Mouse (Mus musculus) lung, embryonic 15.5 days (tissue): ENCODE data around the gene Zfp213. TPM values are rescaled to one million over a fixed set of nuclear protein-coding genes. Genes with fewer than 3 reads are reported as not detected.

Experiments
- ATAC-seq: fragments of 200-750 bp; cut with Nextera tagmentation; 2 replicates; pipeline ENCODE4 v1.8.0; 2017; ENCODE audit warnings: moderate number of reproducible peaks, borderline replicate concordance; ENCODE audit not compliant: low FRiP score, low TSS enrichment; ENCODE audit errors: extremely low read depth
- H3K27ac ChIP-seq: fragments of 300-500 bp; sonication (generic); 2 replicates; pipeline ENCODE4 v1.5.1; 2015; ENCODE audit warnings: moderate library complexity, mild to moderate bottlenecking, inconsistent platforms
- H3K27me3 ChIP-seq: fragments of 300-500 bp; sonication (generic); 2 replicates; pipeline ENCODE4 v1.6.1; 2015; ENCODE audit warnings: inconsistent platforms
- H3K36me3 ChIP-seq: fragments of 300-500 bp; sonication (generic); 2 replicates; pipeline ENCODE4 v1.6.1; 2015; ENCODE audit warnings: inconsistent platforms
- H3K4me1 ChIP-seq: fragments of 300-500 bp; sonication (generic); 2 replicates; pipeline ENCODE4 v1.6.1; 2015; ENCODE audit warnings: inconsistent platforms
- H3K4me2 ChIP-seq: fragments of 300-500 bp; sonication (generic); 2 replicates; pipeline ENCODE4 v1.6.1; 2015; ENCODE audit warnings: inconsistent platforms, mild to moderate bottlenecking, moderate library complexity
- H3K4me3 ChIP-seq: fragments of 300-500 bp; sonication (generic); 2 replicates; pipeline ENCODE4 v1.5.1; 2015; ENCODE audit warnings: mild to moderate bottlenecking, inconsistent platforms
- H3K9ac ChIP-seq: fragments of 300-500 bp; sonication (generic); 2 replicates; pipeline ENCODE4 v1.6.1; 2015; ENCODE audit warnings: inconsistent platforms
- H3K9me3 ChIP-seq: fragments of 300-500 bp; sonication (generic); 2 replicates; pipeline ENCODE4 v1.6.1; 2016; ENCODE audit warnings: inconsistent platforms
- WGBS: fragments of 180-500 bp; shearing (Covaris S2); methylation state at CpG from one replicate; pipeline ENCODE4 v1.1.7; 2015; 5-methylcytosine and 5-hydroxymethylcytosine counted together
- polyA plus RNA-seq: library from polyadenylated mRNA; unstranded; fragments of >200 nt; fragmentation: Nextera tagmentation; extraction: Ambion mirVana; gene quantifications from 2 replicates; pipeline ENCODE4 v1.2.1, GENCODE M21; 2015

The Zfp213 gene
- polyA plus RNA-seq, 1 experiment from 2014 or later = 20.9 TPM

GRCm38 (mm10) chr17:23570017-23570416 lies 6.0 kb upstream of the Zfp213 start:
- 30% methylated on average over 6 of the region's 6 CpGs for WGBS
- H3K27me3 ChIP-seq = no peaks in the 10 kb centered on the region
- no peak overlapping the region for H3K4me3 ChIP-seq
- no peak overlapping the region for H3K9ac ChIP-seq
- peaks cover 10% of the 10 kb centered on the region for H3K36me3 ChIP-seq
- H3K27ac ChIP-seq = no peak overlapping the region
- ATAC-seq = no peak
- no peaks in the 10 kb centered on the region for H3K9me3 ChIP-seq
- no peak overlapping the region for H3K4me2 ChIP-seq
- H3K4me1 ChIP-seq = peaks cover 2% of the 10 kb centered on the region

- WGBS = 53% methylated on average over 5 of the region's 5 CpGs
Measured at GRCm38 (mm10) chr17:23568370-23568769, 4.3 kb upstream of the Zfp213 start.

GRCm38 (mm10) chr17:23566787-23567186 lies 2.7 kb upstream of the Zfp213 start:
- Histone ChIP-seq H3K9me3 (no peaks in the 10 kb centered on the region), H3K27ac (no peak overlapping the region), H3K36me3 (no peaks in the 10 kb centered on the region), H3K9ac (no peak overlapping the region), H3K4me3 (no peak overlapping the region), H3K27me3 (no peaks in the 10 kb centered on the region), H3K4me2 (no peak overlapping the region), H3K4me1 (peaks cover 10% of the 10 kb centered on the region)
- WGBS = 44% methylated on average over 5 of the region's 5 CpGs
- ATAC-seq = no peak

More at GRCm38 (mm10) chr17:23568370-23568769, 4.3 kb upstream of the Zfp213 start:
- H3K9ac ChIP-seq = no peak overlapping the region
- H3K27me3 ChIP-seq = no peaks in the 10 kb centered on the region
- H3K4me3 ChIP-seq = no peak overlapping the region
- no peak overlapping the region for H3K27ac ChIP-seq
- peaks cover 7% of the 10 kb centered on the region for H3K4me1 ChIP-seq
- H3K36me3 ChIP-seq = no peaks in the 10 kb centered on the region
- H3K9me3 ChIP-seq = no peaks in the 10 kb centered on the region
- no peak overlapping the region for H3K4me2 ChIP-seq
- ATAC-seq = no peak

DNA sequence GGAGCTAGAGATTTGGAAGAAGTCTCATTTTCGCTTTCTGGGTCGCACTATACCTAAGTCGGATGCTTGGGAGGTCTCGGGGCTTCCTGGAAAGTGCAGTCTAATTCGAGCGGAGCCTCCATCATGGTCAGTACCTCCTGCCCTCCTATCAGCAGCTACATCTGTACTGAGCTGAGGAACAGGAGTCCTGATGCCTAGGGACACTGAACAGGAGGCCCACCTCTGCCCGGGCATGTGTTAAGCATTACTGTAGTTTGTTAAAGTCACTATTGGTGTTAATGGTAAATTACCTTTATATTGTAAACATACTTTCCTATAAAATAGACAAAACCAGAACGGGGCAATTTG lies 304 bp upstream of the Zfp213 start:
- peak overlapping the region; percentile 96 for H3K9ac ChIP-seq
- H3K4me2 ChIP-seq = peak overlapping the region; percentile 71
- no peaks in the 10 kb centered on the region for H3K9me3 ChIP-seq
- peak overlapping the region; percentile 96 for H3K27ac ChIP-seq
- no peaks in the 10 kb centered on the region for H3K27me3 ChIP-seq
- peaks cover 10% of the 10 kb centered on the region for H3K4me1 ChIP-seq
- H3K4me3 ChIP-seq = peak overlapping the region; percentile 79
- H3K36me3 ChIP-seq = peaks cover 13% of the 10 kb centered on the region
- under 1% methylated on average over 8 of the region's 8 CpGs for WGBS
- peak; percentile 76 for ATAC-seq

- Histone ChIP-seq H3K9me3 (no peaks in the 10 kb centered on the region), H3K4me3 (no peak overlapping the region), H3K27ac (no peak overlapping the region), H3K36me3 (peaks cover 50% of the 10 kb centered on the region), H3K4me1 (peaks cover 6% of the 10 kb centered on the region), H3K27me3 (no peaks in the 10 kb centered on the region), H3K9ac (no peak overlapping the region), H3K4me2 (no peak overlapping the region)
- WGBS = 59% methylated on average over 11 of the region's 11 CpGs
- ATAC-seq = no peak
Measured at GRCm38 (mm10) chr17:23559767-23560166, 4.3 kb downstream of the Zfp213 start.

DNA sequence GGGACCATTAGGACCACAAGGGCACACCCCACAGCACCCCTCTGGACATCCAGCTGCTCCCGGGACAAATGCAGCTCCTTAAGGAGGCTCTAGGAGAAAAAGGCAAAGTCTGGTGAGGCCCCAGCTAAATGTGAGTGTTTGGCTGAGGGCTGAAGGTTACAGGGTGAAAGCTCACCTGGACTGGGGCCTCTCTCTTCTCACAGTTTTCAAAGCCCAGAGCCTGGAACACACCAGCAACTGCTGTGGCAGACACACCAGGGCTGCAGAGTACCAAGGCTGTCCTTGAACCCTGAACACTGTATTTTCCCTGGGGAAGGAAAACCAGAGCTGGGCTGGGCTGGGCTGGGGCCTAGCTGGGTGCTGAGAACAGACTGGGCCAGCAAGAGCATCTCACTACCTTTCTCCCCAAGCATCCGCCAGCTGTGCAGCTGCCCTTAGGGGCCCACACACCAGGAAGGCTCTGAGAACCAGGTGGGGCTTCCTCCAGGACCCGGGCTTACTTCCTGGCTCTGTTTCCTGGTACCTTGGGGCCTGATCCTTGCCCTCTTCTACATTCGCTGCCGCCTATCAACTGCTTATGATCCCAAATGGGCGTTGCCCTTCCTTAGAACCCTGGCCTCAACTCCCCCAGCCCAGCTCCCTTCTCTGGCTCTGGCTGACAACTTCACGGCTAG lies 8.7 kb downstream of the Zfp213 start:
- peaks cover 40% of the 10 kb centered on the region for H3K36me3 ChIP-seq
- H3K9ac ChIP-seq = no peak overlapping the region
- H3K4me2 ChIP-seq = no peak overlapping the region
- WGBS = 68% methylated on average over 7 of the region's 7 CpGs
- no peak for ATAC-seq
- H3K4me3 ChIP-seq = no peak overlapping the region
- H3K27ac ChIP-seq = no peak overlapping the region
- H3K4me1 ChIP-seq = peaks cover 7% of the 10 kb centered on the region
- no peaks in the 10 kb centered on the region for H3K27me3 ChIP-seq
- H3K9me3 ChIP-seq = no peaks in the 10 kb centered on the region

- Histone ChIP-seq H3K4me2 (no peak overlapping the region), H3K27me3 (no peaks in the 10 kb centered on the region), H3K9me3 (no peaks in the 10 kb centered on the region), H3K4me3 (no peak overlapping the region), H3K27ac (no peak overlapping the region), H3K4me1 (peaks cover 9% of the 10 kb centered on the region), H3K9ac (no peak overlapping the region), H3K36me3 (peaks cover 37% of the 10 kb centered on the region)
- no peak for ATAC-seq
Measured at GRCm38 (mm10) chr17:23554321-23554720, 9.7 kb downstream of the Zfp213 start.

DNA sequence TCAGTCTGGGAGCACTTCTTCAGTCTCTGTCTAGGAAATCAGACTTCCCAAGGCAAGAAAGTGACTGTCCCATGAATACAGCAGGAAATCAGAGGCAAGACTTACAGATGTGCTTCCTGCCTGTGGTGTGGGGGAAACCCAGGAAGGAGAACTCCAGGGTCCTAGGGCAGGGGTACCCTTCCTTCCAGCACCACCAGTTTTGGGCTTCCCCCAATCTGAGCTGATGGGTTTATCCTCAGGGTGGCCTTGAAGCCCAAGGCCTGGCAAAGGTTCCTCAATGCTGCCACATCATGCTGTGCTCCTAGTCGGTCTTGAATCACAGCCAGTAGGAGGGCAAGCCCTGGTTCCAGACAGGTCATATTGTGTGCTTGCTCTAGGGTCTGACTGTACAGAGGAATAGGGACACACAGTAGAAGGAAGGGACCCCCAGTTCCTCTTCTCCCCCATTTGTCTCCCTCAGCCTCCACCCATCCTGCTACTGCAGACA lies 10.4 kb downstream of the Zfp213 start:
- no peak overlapping the region for H3K4me2 ChIP-seq
- H3K4me3 ChIP-seq = no peak overlapping the region
- no peak overlapping the region for H3K27ac ChIP-seq
- peaks cover 14% of the 10 kb centered on the region for H3K4me1 ChIP-seq
- no peaks in the 10 kb centered on the region for H3K9me3 ChIP-seq
- H3K36me3 ChIP-seq = peaks cover 30% of the 10 kb centered on the region
- ATAC-seq = no peak
- WGBS = 62% methylated on average over 1 of the region's 1 CpGs
- H3K27me3 ChIP-seq = no peaks in the 10 kb centered on the region
- no peak overlapping the region for H3K9ac ChIP-seq

DNA sequence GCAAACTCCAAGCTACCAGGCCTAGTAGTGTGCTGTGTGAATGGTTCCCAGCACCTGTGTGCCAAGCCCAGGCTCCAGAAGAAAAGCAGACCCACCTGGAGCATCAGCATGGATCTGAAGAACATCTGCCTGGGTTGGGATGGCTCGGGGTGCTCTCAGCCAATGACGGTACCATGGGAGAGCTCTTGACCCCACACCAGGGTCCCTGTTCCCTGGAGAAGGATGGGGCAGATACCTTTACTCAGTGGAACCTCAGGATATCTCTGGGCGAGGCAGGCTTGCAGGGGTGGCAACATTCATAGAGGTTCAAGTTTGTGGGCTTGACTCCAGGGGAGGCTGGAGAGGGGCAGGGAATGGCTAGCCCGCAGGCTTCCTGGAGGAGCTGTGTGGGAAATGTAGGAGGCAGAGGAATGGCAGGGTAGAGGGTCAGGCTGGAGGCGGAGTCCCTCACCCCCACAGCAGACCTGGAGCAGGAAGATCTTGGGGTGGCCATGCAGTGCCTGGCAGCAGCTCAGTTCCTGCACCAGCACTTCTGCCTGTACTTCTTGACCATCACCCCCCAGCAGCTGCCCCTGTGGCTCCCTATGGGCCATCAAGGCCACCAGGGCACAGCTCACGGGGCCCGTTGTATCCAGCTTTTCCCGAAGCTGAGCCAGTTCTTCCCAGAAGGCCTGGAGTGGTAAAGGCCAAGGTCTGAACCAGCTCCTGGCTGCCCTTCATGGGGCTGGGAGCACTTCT lies 11.0 kb downstream of the Zfp213 start:
- no peaks in the 10 kb centered on the region for H3K27me3 ChIP-seq
- H3K4me2 ChIP-seq = no peak overlapping the region
- peaks cover 14% of the 10 kb centered on the region for H3K4me1 ChIP-seq
- no peak overlapping the region for H3K27ac ChIP-seq
- ATAC-seq = no peak
- 77% methylated on average over 8 of the region's 8 CpGs for WGBS
- no peak overlapping the region for H3K4me3 ChIP-seq
- H3K36me3 ChIP-seq = peaks cover 25% of the 10 kb centered on the region
- no peaks in the 10 kb centered on the region for H3K9me3 ChIP-seq
- H3K9ac ChIP-seq = no peak overlapping the region

DNA sequence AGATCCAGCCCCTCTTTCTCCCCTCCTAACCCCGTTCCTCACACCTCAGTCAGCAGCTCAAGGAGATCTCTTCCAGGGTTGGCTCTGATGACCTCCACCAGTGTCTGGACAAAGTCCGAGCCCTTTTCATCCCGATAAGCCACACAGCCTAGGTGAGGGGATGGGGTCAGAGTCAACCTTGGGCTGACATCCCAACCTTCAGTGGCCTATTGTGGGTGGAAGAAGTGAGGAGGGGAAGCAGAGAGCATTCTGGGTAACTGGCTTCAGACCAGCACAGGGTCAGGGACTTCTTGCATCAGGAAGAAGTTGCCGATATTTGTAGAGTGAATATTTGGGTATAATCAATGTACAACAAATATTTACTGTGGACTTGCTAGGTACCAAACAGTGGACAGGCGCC lies 12.1 kb downstream of the Zfp213 start:
- WGBS = 62% methylated on average over 5 of the region's 5 CpGs

GRCm38 (mm10) chr17:23551416-23551815 lies 12.6 kb downstream of the Zfp213 start:
- ATAC-seq = no peak
- Histone ChIP-seq H3K36me3 (peaks cover 8% of the 10 kb centered on the region; the same call in 1 of the 2 replicates), H3K4me2 (peak overlapping the region; percentile 82), H3K4me1 (peaks cover 14% of the 10 kb centered on the region), H3K9me3 (no peaks in the 10 kb centered on the region), H3K4me3 (peak overlapping the region; percentile 62), H3K27me3 (no peaks in the 10 kb centered on the region), H3K9ac (peak overlapping the region; percentile 68), H3K27ac (no peak overlapping the region)

More for the DNA sequence above, 12.1 kb downstream of the Zfp213 start:
- H3K9ac ChIP-seq = no peak overlapping the region
- H3K9me3 ChIP-seq = no peaks in the 10 kb centered on the region
- no peak overlapping the region for H3K4me3 ChIP-seq
- H3K36me3 ChIP-seq = peaks cover 14% of the 10 kb centered on the region
- H3K4me2 ChIP-seq = no peak overlapping the region
- H3K4me1 ChIP-seq = peaks cover 14% of the 10 kb centered on the region
- no peaks in the 10 kb centered on the region for H3K27me3 ChIP-seq
- ATAC-seq = no peak
- no peak overlapping the region for H3K27ac ChIP-seq

DNA sequence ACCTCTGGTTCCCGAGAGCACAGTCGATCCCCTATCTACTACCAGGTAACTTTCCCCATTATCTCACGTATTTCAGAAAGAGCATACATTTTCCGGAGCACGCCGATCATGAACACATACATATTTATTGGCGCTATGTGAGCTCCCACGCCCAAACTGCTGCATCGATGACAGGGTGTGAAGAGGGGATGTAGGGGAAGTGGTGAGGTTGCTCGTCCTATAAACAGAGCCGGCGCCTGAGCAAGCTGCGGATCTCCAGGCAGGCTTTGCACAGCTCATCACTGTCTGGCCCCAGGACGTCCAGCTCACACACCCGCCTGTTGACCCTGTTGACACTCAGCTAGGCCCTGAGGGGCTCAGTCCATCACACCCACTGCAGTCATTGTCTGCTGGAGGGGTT lies 13.2 kb downstream of the Zfp213 start:
- H3K9ac ChIP-seq = peak overlapping the region; percentile 68
- H3K4me3 ChIP-seq = peak overlapping the region; percentile 62
- no peaks in the 10 kb centered on the region for H3K27me3 ChIP-seq
- no peak for ATAC-seq
- 3% methylated on average over 15 of the region's 15 CpGs for WGBS
- H3K4me1 ChIP-seq = peaks cover 14% of the 10 kb centered on the region
- H3K27ac ChIP-seq = peak overlapping the region; percentile 85
- 0 out of 2 replicates have a peak, but pooled peaks cover 3% of the 10 kb centered on the region for H3K36me3 ChIP-seq
- peak overlapping the region; percentile 82 for H3K4me2 ChIP-seq
- H3K9me3 ChIP-seq = no peaks in the 10 kb centered on the region
